Mouse (Mus musculus): ENCODE measurements around the gene Zeb2. TPM values are rescaled to one million over a fixed set of nuclear protein-coding genes. Genes with fewer than 3 reads are reported as not detected.

Zeb2 gene
- polyA plus RNA-seq, 1 experiment from 2014 or later: 13.1 TPM

GRCm38 (mm10) chr2:44952830-44953422 lies 164.3 kb downstream of the Zeb2 start:
- 0 out of 2 replicates have a peak, but pooled peaks cover 7% of the 10 kb centered on the region for H3K4me1 ChIP-seq (replicated peaks; ENCODE audit: control insufficient read depth, insufficient read depth, low read length)
- no peak for TF ChIP-seq CTCF (IDR thresholded peaks at IDR 0.05; ENCODE audit: low read depth)
- WGBS: 40% methylated on average over 6 of the region's 6 CpGs
- H3K9me3 ChIP-seq (ENCODE audit: control insufficient read depth): no peaks in the 10 kb centered on the region
- no peak overlapping the region for H3K4me3 ChIP-seq (ENCODE audit: low read depth, low read length)
- no peak overlapping the region for H3K4me2 ChIP-seq (replicated peaks; ENCODE audit: low read depth)
- no peaks in the 10 kb centered on the region for H3K36me3 ChIP-seq (ENCODE audit: control insufficient read depth, insufficient read depth)
- peak; percentile 22; the same call in 1 of the 2 replicates for ATAC-seq
- no peak overlapping the region for H3K27ac ChIP-seq (ENCODE audit: low read depth, low read length)
- no peak overlapping the region for H3K9ac ChIP-seq (ENCODE audit: low read depth, low read length)
- no peaks in the 10 kb centered on the region for H3K27me3 ChIP-seq (replicated peaks; ENCODE audit: control insufficient read depth, insufficient read depth, low read length)

DNA sequence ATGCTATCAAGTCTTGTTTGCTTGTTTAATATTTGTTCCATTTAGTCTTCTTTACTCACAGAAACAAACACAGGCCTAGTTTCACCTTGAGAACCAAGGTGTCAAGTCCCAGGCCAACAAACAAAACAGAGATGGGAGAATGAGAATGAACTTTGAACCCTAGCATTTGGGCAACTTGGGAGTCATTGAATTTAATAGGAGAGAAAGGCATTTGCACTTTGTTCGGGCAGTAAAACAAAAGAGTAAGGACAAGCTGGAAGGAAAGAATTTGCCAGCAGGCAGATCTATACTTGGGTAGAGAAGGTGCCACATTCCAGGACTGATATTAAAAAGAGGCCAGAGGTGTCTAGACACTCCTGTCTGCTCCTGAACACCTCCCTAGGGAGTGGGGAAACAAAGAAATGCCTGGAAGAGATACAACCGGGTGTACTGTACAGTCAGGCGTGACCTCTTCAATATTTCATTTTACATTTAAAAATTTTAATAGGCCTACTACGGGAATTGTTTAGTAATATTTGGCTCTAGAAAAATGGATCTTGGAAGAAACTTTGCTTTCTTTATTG lies 165.5 kb downstream of the Zeb2 start:
- no peaks in the 10 kb centered on the region for H3K36me3 ChIP-seq (ENCODE audit: control insufficient read depth, insufficient read depth)
- peak; percentile 49; the same call in 1 of the 2 replicates for ATAC-seq
- no peaks in the 10 kb centered on the region for H3K27me3 ChIP-seq (replicated peaks; ENCODE audit: control insufficient read depth, insufficient read depth, low read length)
- H3K4me1 ChIP-seq (replicated peaks; ENCODE audit: control insufficient read depth, insufficient read depth, low read length): 0 out of 2 replicates have a peak, but pooled peaks cover 7% of the 10 kb centered on the region
- 63% methylated on average over 4 of the region's 4 CpGs for WGBS
- H3K9me3 ChIP-seq (ENCODE audit: control insufficient read depth): no peaks in the 10 kb centered on the region
- no peak overlapping the region for H3K27ac ChIP-seq (ENCODE audit: low read depth, low read length)
- no peak overlapping the region for H3K9ac ChIP-seq (ENCODE audit: low read depth, low read length)
- no peak overlapping the region for H3K4me2 ChIP-seq (replicated peaks; ENCODE audit: low read depth)
- TF ChIP-seq CTCF (IDR thresholded peaks at IDR 0.05; ENCODE audit: low read depth): no peak
- no peak overlapping the region for H3K4me3 ChIP-seq (ENCODE audit: low read depth, low read length)

DNA sequence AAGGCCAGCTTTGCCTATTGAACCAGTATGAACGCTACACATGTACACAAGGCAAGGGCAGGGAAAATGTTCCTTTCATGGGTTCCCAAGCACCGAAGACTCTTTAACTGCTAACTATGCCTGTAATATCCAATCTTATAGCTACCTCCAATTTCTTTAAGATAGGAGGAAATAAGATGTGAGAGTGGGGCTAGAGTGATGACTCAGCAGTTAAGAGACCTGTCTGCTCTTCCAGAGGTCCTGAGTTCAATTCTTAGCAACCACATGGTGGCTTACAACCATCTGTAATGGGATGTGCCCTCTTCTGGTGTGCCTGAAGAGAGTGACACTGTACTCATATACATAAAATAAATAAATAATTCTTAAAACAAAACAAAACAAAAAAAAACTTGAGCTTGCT lies 172.5 kb downstream of the Zeb2 start:
- no peak for ATAC-seq
- no peak overlapping the region for H3K4me2 ChIP-seq (replicated peaks; ENCODE audit: low read depth)
- no peaks in the 10 kb centered on the region for H3K4me1 ChIP-seq (replicated peaks; ENCODE audit: control insufficient read depth, insufficient read depth, low read length)
- no peak for TF ChIP-seq CTCF (IDR thresholded peaks at IDR 0.05; ENCODE audit: low read depth)
- no peak overlapping the region for H3K9ac ChIP-seq (ENCODE audit: low read depth, low read length)
- no peaks in the 10 kb centered on the region for H3K36me3 ChIP-seq (ENCODE audit: control insufficient read depth, insufficient read depth)
- H3K27me3 ChIP-seq (replicated peaks; ENCODE audit: control insufficient read depth, insufficient read depth, low read length): no peaks in the 10 kb centered on the region
- 94% methylated on average over 2 of the region's 2 CpGs for WGBS
- H3K9me3 ChIP-seq (ENCODE audit: control insufficient read depth): no peaks in the 10 kb centered on the region
- no peak overlapping the region for H3K4me3 ChIP-seq (ENCODE audit: low read depth, low read length)
- no peak overlapping the region for H3K27ac ChIP-seq (ENCODE audit: low read depth, low read length)

Small RNA genes within 50 kb of the gene (microRNA-seq; reads per million reads assigned to microRNA genes)
- gene Mir5129: 0.82 reads per million

Other genes starting within 250 kb of the Zeb2 start
- gene Gtdc1, start 189.7 kb downstream of the Zeb2 start, polyA plus RNA-seq (2015; fragmentation: Nextera tagmentation; extraction: Ambion mirVana): 5.7 and 6.4 TPM in 2 replicates

Data from intestine, postnatal 0 days (tissue).